ENCODE assay signal across 10 mouse cellular contexts in the genomic region with DNA sequence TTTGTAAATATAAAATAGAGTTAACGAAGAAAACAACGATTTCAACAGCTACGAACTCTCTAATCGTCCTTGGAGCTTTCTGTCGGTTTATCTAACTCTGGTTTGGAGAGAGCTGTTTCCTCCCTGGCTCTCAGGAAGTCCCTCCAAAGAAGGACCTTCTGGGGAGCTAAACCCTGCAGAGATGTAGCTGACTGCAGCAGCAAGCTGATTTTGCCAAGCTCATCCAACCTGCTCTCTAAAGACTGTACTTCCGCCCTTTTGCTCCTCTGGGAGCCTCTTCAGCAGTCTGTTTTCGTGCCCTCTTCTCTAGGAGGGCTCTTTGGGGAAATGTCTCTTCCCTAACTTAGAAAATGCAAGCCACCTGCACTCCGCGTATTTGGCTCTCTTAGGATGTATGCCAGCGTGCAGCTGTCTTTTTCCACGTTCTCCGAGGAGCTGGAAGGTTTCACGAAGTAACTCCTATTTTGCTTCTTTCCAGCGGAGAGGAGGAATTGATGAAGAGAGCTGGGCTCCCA.
DNase-seq lines count a peak whose midpoint lies in the region; ATAC-seq lines count a peak whose summit lies in the region.
"Had no signal": no experiment of that assay in that cellular context is flagged by ENCODE, and none has a peak within 500 bp of the region (broad histone marks: within the 10 kb centered on the region; RNA-seq: fewer than 3 reads in every experiment).

No protein-coding gene starts in this region.

- peak; percentile 83 for ATAC-seq in frontal cortex, adult (ENCODE audit: low TSS enrichment)
- ATAC-seq in embryonic facial prominence, embryonic 13.5 days (ENCODE audit: insufficient number of reproducible peaks, insufficient read depth, low FRiP score, low TSS enrichment, low read depth): no peak
- no peak for ATAC-seq in midbrain, embryonic 15.5 days (replicated peaks)

- H3K9me3 ChIP-seq in embryonic facial prominence, embryonic 13.5 days: no peaks in the 10 kb centered on the region
- no peaks in the 10 kb centered on the region for H3K9me3 ChIP-seq in midbrain, embryonic 15.5 days

- no peaks in the 10 kb centered on the region for H3K27me3 ChIP-seq in embryonic facial prominence, embryonic 13.5 days
- no peaks in the 10 kb centered on the region for H3K27me3 ChIP-seq in midbrain, embryonic 15.5 days (replicated peaks)

- no peak overlapping the region for H3K27ac ChIP-seq in embryonic facial prominence, embryonic 13.5 days
- no peak overlapping the region for H3K27ac ChIP-seq in midbrain, embryonic 15.5 days

- peaks cover 11% of the 10 kb centered on the region for H3K4me1 ChIP-seq in embryonic facial prominence, embryonic 13.5 days
- peaks cover 4% of the 10 kb centered on the region; the same call in 1 of the 2 replicates for H3K4me1 ChIP-seq in midbrain, embryonic 15.5 days

- WGBS in embryonic facial prominence, embryonic 13.5 days: 41% methylated on average over 14 of the region's 14 CpGs
- 58% methylated on average over 14 of the region's 14 CpGs for WGBS in midbrain, embryonic 15.5 days

- H3K4me3 ChIP-seq in embryonic facial prominence, embryonic 13.5 days: peak overlapping the region; percentile 12
- 0 out of 2 replicates have a peak overlapping the region, but pooled peaks have one; percentile 3 for H3K4me3 ChIP-seq in midbrain, embryonic 15.5 days
- H3K4me3 ChIP-seq: myocyte had no signal

- no peak for DNase-seq in frontal cortex, postnatal 10 days (ENCODE audit: low spot score in 2 of 2)
- peak; percentile 6 to 20 for DNase-seq in left cerebral cortex, adult 18-20 months (ENCODE audit: low spot score in 2 of 2)
- no peak for DNase-seq in left cerebral cortex, postnatal 4 days
- no peak for DNase-seq in adrenal gland, adult 8-10 months
- no peak for DNase-seq in thymus, adult 18-20 months
- DNase-seq: adrenal gland, adult 2 months had no signal

- H3K4me2 ChIP-seq in embryonic facial prominence, embryonic 13.5 days: peak overlapping the region; percentile 50
- H3K4me2 ChIP-seq in midbrain, embryonic 15.5 days: peak overlapping the region; percentile 36

- H3K9ac ChIP-seq in embryonic facial prominence, embryonic 13.5 days: no peak overlapping the region
- H3K9ac ChIP-seq in midbrain, embryonic 15.5 days: no peak overlapping the region

- intact Hi-C loops in left cerebral cortex, postnatal 4 days (cut with DNase I): no loop called here

- no peaks in the 10 kb centered on the region for H3K36me3 ChIP-seq in embryonic facial prominence, embryonic 13.5 days
- no peaks in the 10 kb centered on the region for H3K36me3 ChIP-seq in midbrain, embryonic 15.5 days (replicated peaks)

Comparison
In these comparisons a context has a peak if more than half of its experiments do, and no peak if none do; other contexts are left out.
1. DNase-seq: peak in left cerebral cortex, adult 18-20 months (2 of 2); none in frontal cortex, postnatal 10 days (0 of 2), left cerebral cortex, postnatal 4 days (single experiment), adrenal gland, adult 8-10 months (single experiment) and thymus, adult 18-20 months (0 of 2).